Mouse (Mus musculus) liver, embryonic 14.5 days (tissue): Measurements from ENCODE around the gene Loxl4. TPM values are rescaled to one million over a fixed set of nuclear protein-coding genes. Genes with fewer than 3 reads are reported as not detected.

Experiments
- ATAC-seq: fragments of 200-750 bp; cut with Nextera tagmentation; 2 replicates; pipeline ENCODE4 v1.8.0; 2017; ENCODE audit warnings: moderate number of reproducible peaks, mild to moderate bottlenecking, moderate library complexity; ENCODE audit not compliant: insufficient read depth
- DNase-seq, 3 experiments: peaks; one replicate each; pipeline ENCODE4 v3.0.0-alpha.2; 2012 to 2013; ENCODE audit warnings: low read depth in 3 of 3, low spot score in 3 of 3
- H3K27ac ChIP-seq: fragments of 300-500 bp; sonication (generic); 2 replicates; pipeline ENCODE4 v1.5.1; 2014; ENCODE audit warnings: moderate library complexity, mild to moderate bottlenecking, control low read depth, inconsistent platforms
- H3K27me3 ChIP-seq: fragments of 300-500 bp; sonication (generic); 2 replicates; pipeline ENCODE4 v1.6.1; 2014; ENCODE audit warnings: mild to moderate bottlenecking, low read length, moderate library complexity; ENCODE audit not compliant: control insufficient read depth, insufficient read depth
- H3K36me3 ChIP-seq: fragments of 300-500 bp; sonication (generic); replicated peaks from 2 replicates; pipeline ENCODE4 v1.6.1; 2014; ENCODE audit warnings: low read depth; ENCODE audit not compliant: control insufficient read depth, insufficient read depth
- H3K4me1 ChIP-seq, 2 experiments: fragments of 200-500 bp in 1 of 2; fragments of 300-500 bp in 1 of 2; sonication (generic) in 1 of 2; replicated peaks; 2 replicates each; pipeline ENCODE4 v1.6.1; 2012 to 2014; ENCODE audit warnings: antibody characterized with exemption in 1 of 2, inconsistent platforms in 1 of 2, low read length in 1 of 2; ENCODE audit not compliant: control insufficient read depth in 2 of 2, insufficient read depth in 2 of 2
- H3K4me2 ChIP-seq: fragments of 300-500 bp; sonication (generic); 2 replicates; pipeline ENCODE4 v1.6.1; 2014; ENCODE audit warnings: low read depth, mild to moderate bottlenecking, control low read depth, moderate library complexity
- H3K4me3 ChIP-seq, 2 experiments: fragments of 200-500 bp in 1 of 2; fragments of 300-500 bp in 1 of 2; sonication (generic) in 1 of 2; 2 replicates each; pipeline ENCODE4 v1.5.1; 2012 to 2014; ENCODE audit warnings: low read depth in 2 of 2, low read length in 2 of 2, mild to moderate bottlenecking in 2 of 2, control low read depth in 1 of 2, inconsistent platforms in 1 of 2, moderate library complexity in 1 of 2; ENCODE audit not compliant: insufficient read depth in 1 of 2
- H3K9ac ChIP-seq: fragments of 300-500 bp; sonication (generic); replicated peaks from 2 replicates; pipeline ENCODE4 v1.6.1; 2014; ENCODE audit warnings: mild to moderate bottlenecking, control low read depth, moderate library complexity
- H3K9me3 ChIP-seq: fragments of 300-500 bp; sonication (generic); 2 replicates; pipeline ENCODE4 v1.6.1; 2016; ENCODE audit warnings: low read length, mixed read lengths; ENCODE audit not compliant: control insufficient read depth
- CTCF ChIP-seq: IDR thresholded peaks from 2 replicates; pipeline ENCODE4 v1.5.1; 2016; ENCODE audit warnings: antibody characterized with exemption, low read depth, control low read depth
- EP300 ChIP-seq: IDR thresholded peaks from 2 replicates; pipeline ENCODE4 v1.6.1; 2016; ENCODE audit warnings: antibody characterized with exemption, low read depth
- WGBS: fragments of 180-500 bp; shearing (Covaris S2); extraction: QIAGEN DNeasy Blood & Tissue Kit; methylation state at CpG from one replicate; pipeline ENCODE4 v1.1.7; 2014; ENCODE audit not compliant: insufficient replicate concordance; 5-methylcytosine and 5-hydroxymethylcytosine counted together
- polyA plus RNA-seq, 2 experiments: library from polyadenylated mRNA; depleted of rRNA in 1 of 2; stranded (reverse) in 1 of 2; unstranded in 1 of 2; fragments of >200 nt; fragmentation: Nextera tagmentation in 1 of 2; extraction: Ambion mirVana in 1 of 2; gene quantifications; 2 replicates each; pipeline versions ENCODE4 v1.2.1 to v1.2.3; 2012 to 2014

Loxl4 gene
- polyA plus RNA-seq, 2 experiments: 0.05 to 0.06 TPM

- H3K27ac ChIP-seq: no peak overlapping the region
- no peaks in the 10 kb centered on the region for H3K36me3 ChIP-seq
- H3K9ac ChIP-seq: no peak overlapping the region
- H3K4me3 ChIP-seq: peak overlapping the region; percentile 29 to 31; a peak in 2 of 4 replicates
- no peak for TF ChIP-seq EP300
- TF ChIP-seq CTCF: no peak
- H3K27me3 ChIP-seq: peaks cover 22% of the 10 kb centered on the region
- WGBS: 15% methylated on average over 7 of the region's 7 CpGs
- peak overlapping the region; percentile 44 for H3K4me2 ChIP-seq
- no peaks in the 10 kb centered on the region for H3K9me3 ChIP-seq
- no peak for ATAC-seq
- no peaks in the 10 kb centered on the region; a peak in 1 of 4 replicates for H3K4me1 ChIP-seq
- no peak for DNase-seq
Observed at GRCm38 (mm10) chr19:42613116-42613515, 503 bp upstream of the Loxl4 start.

- no peak for DNase-seq
- Histone ChIP-seq H3K4me3 (no peak overlapping the region), H3K4me1 (no peaks in the 10 kb centered on the region; a peak in 1 of 4 replicates), H3K9ac (no peak overlapping the region), H3K27me3 (peaks cover 22% of the 10 kb centered on the region), H3K9me3 (no peaks in the 10 kb centered on the region), H3K27ac (no peak overlapping the region), H3K36me3 (no peaks in the 10 kb centered on the region), H3K4me2 (no peak overlapping the region)
- no peak for TF ChIP-seq EP300
- 45% methylated on average over 4 of the region's 4 CpGs for WGBS
- no peak for ATAC-seq
Observed at GRCm38 (mm10) chr19:42611746-42612145, 867 bp downstream of the Loxl4 start.

- no peak for DNase-seq
- Histone ChIP-seq H3K9me3 (no peaks in the 10 kb centered on the region), H3K36me3 (no peaks in the 10 kb centered on the region), H3K27me3 (peaks cover 22% of the 10 kb centered on the region), H3K4me3 (no peak overlapping the region), H3K9ac (no peak overlapping the region), H3K27ac (no peak overlapping the region), H3K4me1 (no peaks in the 10 kb centered on the region; a peak in 1 of 4 replicates), H3K4me2 (no peak overlapping the region)
- 81% methylated on average over 3 of the region's 3 CpGs for WGBS
- TF ChIP-seq CTCF (no peak), EP300 (no peak)
- no peak for ATAC-seq
Observed at GRCm38 (mm10) chr19:42609716-42610115, 2.9 kb downstream of the Loxl4 start.

- no peak overlapping the region for H3K9ac ChIP-seq
- H3K27ac ChIP-seq: no peak overlapping the region
- no peak overlapping the region for H3K4me2 ChIP-seq
- no peak for TF ChIP-seq CTCF
- no peak for TF ChIP-seq EP300
- no peaks in the 10 kb centered on the region; a peak in 1 of 4 replicates for H3K4me1 ChIP-seq
- WGBS: 87% methylated on average over 5 of the region's 5 CpGs
- H3K36me3 ChIP-seq: no peaks in the 10 kb centered on the region
- no peak overlapping the region for H3K4me3 ChIP-seq
- no peak for ATAC-seq
- no peaks in the 10 kb centered on the region for H3K9me3 ChIP-seq
- no peak for DNase-seq
- peaks cover 10% of the 10 kb centered on the region for H3K27me3 ChIP-seq
Observed at GRCm38 (mm10) chr19:42608082-42608481, 4.5 kb downstream of the Loxl4 start.

GRCm38 (mm10) chr19:42602576-42602975, 10.0 kb downstream of the Loxl4 start:
- Histone ChIP-seq H3K9me3 (no peaks in the 10 kb centered on the region), H3K27ac (no peak overlapping the region), H3K4me1 (no peaks in the 10 kb centered on the region), H3K4me2 (no peak overlapping the region), H3K9ac (no peak overlapping the region), H3K36me3 (no peaks in the 10 kb centered on the region), H3K4me3 (no peak overlapping the region), H3K27me3 (no peaks in the 10 kb centered on the region)
- DNase-seq: no peak
- no peak for TF ChIP-seq EP300
- no peak for TF ChIP-seq CTCF
- 57% methylated on average over 8 of the region's 8 CpGs for WGBS
- no peak for ATAC-seq
